Mouse (Mus musculus): ENCODE measurements around the gene Ifne.

Gene Ifne

DNA sequence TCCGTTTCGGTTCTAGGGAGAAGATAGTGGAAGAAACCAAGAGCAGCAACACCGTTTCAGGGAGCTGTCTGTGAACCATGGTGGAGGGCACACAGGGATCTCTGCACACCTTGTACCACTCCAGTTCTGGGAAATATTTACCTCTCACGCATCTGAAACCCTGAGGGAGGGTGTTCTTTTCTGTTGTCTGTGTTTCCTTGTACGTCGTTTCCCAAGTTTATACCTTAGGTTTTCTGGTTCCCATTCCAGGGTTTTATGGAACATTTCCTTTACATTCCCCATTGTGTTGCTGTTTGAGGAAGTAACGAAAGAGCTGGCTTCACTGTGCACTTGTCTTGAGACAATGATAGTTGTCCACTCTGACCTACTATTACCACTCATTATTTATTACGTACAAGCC lies at the start of gene Ifne:
Gene Ifne (minus strand): TSS at position 101 of the 400 bp plus-strand sequence.
- no peak for DNase-seq

DNA sequence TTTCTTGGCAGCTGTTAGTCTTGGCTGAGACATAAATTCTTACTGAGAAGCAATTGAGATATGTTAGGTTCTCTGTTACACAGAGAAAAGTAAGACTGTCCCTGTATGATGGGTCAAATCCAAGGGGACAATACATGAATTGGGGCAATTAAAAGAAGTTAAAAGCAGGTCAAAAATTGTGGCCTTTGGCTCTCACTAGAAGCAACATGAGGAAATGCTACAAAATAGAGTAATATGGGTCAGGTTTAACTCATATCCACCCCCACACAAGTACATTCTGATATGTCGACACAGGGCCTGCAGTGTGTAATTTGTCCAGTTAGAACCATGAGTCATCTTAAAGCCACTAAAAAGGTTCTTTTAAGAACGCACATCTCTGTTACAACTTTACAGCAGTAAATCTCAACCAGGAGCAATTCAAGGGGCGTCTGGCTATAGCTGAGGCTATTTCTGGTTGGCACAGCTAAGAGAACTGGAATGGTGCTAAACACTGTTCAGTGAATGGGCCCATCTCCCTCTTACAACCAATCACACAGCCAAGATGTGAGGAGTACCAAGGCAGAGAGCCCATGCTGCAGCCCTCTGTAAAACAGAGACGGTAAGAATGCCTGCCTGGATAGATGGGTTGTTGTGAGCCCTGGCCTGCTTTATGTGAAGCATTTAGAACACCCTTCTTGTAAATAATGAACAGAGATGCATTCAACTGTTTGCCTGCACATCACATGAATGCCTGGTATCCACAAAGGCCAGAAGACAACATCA lies 48.5 kb upstream of the Ifne start:
- DNase-seq, result no peak

DNA sequence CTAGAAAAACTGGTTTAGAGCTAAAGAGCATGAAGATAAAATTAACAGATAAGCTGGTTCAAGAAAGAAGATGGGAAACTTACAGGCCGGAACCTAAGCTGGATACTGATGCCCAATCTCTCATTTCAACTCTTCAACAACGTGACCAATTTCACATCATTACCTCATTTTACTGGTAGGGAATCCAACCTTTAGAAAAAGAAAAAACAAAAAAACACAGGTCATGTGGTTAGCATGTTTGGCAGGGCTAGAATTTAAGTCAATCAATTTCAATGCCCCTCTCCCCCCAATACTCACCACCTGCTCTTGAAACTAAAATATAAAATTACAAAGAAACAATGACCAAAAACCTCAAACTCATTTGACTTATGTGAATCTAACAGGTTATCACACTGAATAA lies 47.8 kb upstream of the Ifne start:
- DNase-seq, result no peak

DNA sequence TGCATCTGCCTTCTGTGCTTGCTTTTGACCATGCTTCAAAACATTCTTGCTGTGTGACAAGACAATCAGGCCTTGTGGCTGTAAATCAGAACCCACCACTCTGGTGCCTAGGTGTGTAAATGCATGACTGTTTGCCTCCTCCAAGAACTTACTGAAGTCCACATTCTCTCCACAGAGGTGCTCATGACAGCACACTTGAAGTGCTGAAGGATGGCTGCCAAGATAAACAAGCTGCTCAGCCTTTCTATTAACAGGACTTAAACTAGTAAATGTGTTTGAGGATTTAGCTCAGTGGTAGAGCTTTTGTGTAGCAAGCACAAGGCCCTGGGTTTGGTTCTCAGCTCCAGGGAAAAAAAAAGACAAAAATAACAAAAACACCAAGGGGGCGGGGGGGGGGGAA lies 46.6 kb upstream of the Ifne start:
- DNase-seq, result peak; percentile 8

DNA sequence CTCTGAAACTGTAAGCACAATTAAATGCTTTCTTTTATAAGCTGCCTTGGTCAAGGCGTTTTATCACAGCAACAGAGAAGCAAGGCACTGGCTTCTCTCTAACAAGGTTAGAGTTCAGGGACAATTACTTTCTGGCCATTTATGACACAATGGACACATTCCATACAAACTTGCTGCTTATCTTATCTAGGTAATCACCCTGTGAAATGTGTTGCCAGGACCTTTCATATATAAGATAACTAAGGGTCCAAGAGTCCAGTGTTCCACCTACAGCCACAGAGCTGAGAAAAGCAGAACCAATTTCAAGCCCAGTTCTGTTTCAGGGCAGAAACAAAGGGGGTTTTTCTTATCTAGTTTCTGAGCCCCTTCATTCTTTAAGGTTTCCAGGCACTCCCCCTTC lies 46.1 kb upstream of the Ifne start:
- no peak for DNase-seq

DNA sequence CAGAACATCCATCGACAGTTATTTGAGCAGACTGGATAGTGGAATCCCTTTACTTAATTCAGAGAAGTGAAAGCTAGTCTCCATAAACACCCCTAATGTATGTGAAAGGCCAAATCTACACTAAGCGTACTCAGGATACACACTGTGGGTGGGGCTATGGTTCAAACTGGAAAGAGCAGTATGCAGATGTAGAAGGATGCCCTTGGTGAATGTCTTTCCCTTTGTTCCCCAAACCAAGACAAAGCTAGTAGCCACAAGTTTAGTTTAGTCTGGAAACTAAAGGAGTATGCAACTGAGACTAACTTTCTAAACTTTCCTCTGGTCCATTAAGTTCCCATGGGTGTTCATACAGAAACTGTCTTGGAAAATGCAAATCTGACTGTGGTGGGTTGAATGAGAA lies 45.5 kb upstream of the Ifne start:
- no peak for DNase-seq

DNA sequence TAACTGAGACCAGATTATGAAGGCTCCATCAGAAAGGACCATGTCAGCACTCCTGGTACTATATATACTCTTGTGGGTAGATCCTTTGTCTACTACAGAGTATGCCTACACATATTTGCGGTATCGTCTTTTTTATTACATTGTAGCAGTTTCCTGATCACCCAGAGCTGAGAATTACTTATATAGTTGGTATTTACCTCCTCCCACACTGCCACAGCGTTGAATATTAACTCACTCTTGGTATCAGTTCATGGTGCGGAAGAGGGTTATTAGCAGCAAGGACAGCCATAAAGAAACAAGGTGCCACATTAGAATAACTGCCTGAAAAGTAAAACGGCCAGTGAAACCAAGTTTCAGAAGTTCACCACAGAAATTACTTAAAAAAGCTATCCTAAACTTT lies 41.3 kb upstream of the Ifne start:
- DNase-seq, result no peak

DNA sequence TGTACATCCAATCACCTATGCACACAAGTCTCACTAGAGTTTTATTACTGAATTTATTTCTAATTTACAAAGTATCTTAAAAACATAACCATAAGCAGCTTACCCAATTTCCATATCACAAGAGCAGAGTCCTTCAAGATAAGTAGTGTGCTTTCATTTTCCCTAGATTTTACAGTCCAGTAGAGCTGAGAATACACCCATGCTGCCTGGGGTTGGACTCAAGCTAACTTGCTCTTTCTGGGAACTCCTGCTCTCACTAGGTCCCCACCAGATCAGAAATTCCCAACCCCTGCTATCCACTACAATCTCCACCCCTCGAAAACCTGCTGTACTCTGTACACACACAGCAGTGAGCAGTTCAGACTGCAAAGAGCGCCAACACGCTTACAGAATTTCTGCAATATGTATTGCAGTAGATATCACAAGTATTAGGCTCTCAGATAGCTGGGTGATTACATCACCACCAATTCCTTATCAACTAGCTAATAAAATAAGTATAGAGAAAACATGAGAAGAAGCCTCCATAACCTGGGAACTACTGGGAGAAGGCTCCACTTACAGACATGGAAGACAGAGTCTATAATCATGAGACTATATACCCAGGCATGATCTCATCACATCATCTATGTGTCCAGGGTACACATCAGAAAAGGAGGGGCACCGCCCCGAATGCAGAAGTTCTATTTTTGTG lies 37.9 kb upstream of the Ifne start:
- no peak for DNase-seq

DNA sequence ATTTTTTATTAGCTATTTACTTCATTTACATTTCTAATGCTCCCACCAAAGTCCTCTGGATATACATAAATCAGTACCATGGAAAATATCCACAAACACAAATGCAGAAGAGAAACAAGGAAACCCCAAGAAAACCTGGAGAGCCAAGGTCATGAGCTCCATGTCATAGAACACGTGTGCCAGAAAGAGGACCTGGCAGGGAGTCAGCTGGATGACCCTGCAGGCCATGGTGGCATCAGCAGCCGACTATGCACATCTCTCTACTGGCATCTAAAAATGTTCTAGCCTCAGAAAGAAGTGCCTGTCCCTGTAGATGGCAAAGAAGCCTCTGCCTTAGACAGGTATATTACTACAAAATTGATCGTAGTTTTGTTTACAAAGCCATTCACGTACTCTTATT lies 36.3 kb upstream of the Ifne start:
- no peak for DNase-seq

DNA sequence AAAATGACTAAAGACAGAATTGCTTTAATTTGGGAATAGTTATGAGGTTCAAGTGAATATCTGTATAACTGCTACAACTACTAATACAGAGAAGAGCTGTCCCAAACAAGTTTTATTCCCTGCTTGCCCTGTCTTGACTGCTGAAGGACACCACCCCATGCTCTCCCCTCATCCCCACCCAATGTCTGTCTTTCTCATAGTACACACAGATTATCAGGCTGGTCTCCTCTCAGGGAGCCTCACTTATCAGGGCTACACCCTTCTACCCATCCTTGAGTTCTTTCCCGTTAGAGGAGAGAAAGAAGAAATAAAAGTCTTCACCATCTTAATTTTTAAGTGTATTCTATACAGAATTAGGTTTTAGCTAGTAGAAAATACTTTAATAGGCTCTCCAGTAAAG lies 34.0 kb upstream of the Ifne start:
- no peak for DNase-seq

DNA sequence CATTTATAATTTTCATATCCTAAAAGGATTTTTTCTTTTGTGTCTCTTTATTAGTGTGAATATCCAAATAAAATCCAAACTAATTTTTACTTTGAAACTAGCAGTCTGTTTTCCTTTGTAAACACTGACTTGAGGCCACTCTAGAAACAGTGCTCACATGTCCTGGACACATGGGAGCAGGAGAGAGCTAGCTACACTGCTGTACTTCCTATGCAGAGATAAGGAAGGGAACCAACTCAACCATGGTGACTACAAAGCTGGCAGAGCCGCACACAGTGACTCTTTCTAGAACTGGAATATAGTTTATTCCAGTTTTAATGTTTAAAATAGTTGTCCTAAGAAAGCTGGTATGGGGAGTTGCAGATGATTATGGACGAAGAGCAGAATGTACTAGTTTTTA lies 32.9 kb upstream of the Ifne start:
- DNase-seq, result no peak

DNA sequence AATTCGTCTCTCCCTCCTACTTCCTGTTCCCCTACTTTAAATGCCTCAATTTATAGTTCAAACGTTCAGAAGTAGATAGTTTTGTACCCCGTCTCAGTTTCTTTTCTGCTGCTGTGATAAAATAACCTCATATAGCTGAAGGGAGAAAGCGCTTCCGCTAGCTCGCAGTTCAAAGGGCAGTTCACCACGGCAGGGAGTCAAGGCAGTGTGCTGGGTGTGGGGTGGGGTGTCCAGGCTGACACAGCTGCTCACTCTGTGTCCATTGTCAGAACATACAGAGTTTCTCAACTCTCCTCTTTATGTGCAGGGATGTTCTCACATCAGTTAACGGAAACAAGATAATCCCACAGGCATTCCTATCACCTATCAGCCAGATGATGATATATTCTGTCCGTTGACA lies 32.2 kb upstream of the Ifne start:
- no peak for DNase-seq

DNA sequence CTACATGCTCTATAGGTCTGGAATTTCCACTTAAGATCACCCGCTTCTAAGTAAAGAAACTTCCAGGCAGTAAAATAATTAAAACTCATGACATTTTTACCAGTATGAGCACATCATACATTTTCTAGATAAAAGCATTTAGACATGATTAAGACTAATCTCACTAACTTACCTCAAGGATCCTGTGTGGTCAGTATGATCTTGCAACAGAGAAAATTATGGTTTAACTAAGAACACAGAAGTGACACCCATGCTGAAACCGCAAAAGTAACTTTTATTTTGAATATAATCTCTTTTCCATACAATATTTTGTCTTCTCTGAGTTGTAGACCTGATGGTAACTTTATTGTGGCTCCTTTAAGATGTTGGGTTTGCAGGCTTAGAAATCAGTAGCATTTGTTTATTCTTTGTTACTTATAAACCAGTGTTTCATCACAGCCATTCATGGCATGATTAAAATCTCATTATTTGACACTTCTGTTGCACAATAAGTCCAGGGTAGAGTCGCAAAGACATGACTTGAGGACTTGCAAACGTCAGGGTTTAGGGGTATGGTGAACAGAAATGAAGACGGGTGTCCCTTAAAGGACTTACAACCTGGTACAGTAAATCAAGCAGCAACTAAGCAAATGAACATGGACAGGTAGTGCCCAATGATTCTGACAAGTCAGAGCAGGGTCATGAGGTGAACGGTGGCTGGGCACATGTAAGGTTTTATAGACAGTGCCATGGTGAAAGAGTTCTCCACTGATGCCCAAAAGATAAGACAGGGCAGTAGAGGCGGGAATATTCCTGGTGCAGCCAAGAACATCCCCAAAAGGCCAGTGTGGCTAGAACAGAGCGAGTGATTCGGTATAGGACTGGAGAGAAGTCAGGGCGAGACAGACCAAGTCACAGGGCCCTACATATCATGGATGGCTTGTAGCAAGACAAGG lies 29.9 kb upstream of the Ifne start:
- no peak for DNase-seq

DNA sequence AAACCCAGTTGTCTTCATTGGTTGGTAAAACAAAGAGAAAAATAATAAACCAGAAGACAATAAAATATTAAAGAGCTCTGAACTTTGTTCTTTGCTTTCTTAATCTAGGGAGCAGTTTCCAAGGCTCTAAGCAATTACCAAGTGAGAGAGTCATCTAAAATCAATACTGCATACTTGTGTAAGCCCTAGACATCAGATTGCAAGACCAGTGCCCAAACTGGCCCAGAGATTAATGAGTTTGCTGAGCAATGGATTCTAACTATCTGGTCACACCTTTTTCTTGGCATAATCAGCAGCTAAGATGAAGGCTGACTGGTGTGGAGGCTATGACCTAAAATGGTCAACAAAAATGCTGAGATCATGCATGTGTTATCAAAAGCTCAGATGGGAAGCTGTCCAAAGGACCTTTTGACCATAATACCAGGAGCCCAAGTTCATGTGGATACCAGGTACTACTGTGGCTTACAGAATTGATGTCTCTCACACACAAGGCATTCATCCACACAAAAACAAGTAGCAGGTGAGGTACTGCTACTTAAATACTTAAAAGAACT lies 13.3 kb upstream of the Ifne start:
- no peak for DNase-seq

DNA sequence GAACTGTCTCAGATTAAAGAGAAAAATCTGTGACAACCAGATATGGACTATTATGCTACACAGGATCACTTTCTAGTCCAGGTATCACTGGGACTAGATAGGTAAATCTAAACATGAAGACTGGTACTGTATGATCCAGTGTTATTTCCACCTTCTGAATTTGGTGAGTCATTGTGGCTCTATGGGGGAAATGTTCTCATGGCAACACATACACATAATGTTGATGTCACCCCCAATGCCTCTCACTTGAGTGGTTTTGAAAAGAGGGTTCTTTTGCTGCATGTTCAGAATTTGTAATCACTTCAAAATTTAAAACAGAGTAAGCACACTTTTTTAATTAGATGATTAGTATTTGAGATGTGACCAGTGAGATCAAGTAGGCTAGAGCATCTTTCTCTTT lies 8.2 kb upstream of the Ifne start:
- no peak for DNase-seq

DNA sequence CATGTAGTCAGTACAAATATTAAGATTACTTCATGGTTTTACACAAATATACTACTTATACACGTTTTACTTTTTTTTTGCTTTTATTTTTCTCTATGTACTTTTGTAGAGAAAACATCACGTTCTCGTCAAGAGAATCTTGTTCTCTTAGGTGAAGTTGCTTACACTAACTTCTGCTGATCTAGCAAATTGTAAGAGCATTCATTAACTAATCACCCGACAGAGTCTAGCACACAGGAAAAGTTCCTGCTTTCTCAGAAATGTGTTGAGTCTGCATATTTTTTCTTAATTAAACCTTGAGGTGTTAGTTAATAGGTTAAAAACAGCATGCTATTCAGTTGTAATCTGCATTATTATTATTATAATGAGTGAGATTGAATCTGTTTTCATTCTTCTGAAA lies 1.2 kb downstream of the Ifne start:
- DNase-seq, result no peak

DNA sequence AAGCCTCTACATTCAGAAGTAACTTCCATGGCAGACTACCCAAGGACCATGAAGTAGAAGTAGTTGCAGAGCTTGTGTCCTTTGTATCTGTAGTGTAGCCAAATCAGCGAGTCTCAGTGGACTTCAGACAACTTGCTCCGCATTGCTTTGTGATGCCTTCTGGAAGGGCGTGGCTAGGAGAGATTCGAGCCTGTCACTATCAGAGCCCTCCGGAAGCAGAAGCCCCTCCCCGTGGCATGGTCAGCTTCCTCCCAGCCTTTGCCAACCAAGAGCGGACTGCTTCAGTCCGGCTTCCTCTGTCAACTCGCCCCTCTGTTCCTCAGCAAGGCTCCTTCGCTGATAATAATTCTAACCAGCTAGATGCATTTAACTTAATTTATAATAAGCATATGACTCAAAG lies 1.8 kb downstream of the Ifne start:
- DNase-seq, result peak; percentile 14

DNA sequence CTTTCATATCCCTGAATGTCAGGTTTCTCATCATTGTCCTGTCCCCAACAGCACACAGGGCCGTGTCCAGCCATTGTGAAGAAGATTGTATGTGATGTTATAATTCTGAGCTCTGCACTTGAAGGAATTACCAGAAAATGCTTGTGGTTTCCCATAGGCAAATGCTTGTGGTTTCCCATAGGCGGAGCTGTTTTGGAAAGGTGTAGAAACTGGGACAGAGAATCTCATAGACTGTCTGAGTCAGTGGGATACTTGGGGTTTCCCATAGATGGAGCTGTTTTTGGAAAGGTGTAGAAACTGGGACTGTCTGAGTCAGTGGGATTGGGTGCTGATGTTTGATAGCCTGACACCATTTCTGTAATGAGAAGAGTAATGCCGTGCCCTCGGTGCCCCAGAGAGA lies 3.5 kb downstream of the Ifne start:
- no peak for DNase-seq

DNA sequence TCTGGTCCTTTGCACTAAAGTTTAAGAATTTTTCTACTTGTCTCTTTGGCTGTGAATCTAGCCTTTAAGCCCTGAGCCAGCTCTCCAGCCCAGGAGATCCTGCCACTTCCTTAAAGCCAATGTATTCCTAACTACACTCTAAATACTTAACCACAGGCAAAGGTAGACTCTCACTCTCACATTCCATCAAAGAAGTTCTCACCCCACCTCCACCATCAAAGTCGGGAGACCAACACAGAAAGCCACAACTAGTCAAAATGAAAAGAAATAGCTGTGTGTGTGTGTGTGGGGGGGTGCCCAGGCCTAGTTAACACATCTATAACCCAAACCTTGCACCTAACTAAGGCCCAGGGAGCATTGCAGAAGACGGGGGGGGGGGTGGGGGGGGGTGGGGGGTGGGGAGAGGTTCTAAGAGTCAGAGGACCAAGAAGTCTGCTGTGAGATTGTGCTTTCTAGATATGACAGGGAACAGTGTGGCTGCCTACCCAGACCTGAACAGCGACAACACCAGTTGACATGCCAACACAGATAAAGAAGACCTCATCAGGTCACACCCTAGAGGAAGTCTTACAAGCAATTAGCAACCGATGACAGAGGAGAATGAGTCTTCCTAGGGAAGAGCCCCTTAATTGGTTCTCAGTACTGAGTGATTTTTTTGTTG lies 4.4 kb downstream of the Ifne start:
- no peak for DNase-seq

DNA sequence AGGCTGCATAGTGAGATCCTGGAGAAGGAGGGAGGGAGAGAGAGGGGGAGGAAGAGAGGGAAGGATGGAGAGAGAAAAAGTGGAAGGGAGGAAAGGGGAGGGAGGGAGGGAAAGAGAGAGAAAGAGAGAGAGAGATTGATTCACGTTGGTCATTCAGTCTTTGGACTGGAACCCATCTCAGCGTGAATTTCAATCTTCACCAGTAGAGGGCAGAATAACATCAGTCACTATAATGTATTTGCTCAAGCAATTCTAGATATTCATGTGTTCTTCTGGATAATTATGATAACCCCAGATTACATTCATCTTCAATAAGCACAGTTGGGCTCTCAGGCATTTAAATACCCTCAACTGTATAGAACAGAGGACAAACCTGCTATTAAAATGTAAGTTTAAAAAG lies 7.3 kb downstream of the Ifne start:
- DNase-seq, result peak; percentile 50

DNA sequence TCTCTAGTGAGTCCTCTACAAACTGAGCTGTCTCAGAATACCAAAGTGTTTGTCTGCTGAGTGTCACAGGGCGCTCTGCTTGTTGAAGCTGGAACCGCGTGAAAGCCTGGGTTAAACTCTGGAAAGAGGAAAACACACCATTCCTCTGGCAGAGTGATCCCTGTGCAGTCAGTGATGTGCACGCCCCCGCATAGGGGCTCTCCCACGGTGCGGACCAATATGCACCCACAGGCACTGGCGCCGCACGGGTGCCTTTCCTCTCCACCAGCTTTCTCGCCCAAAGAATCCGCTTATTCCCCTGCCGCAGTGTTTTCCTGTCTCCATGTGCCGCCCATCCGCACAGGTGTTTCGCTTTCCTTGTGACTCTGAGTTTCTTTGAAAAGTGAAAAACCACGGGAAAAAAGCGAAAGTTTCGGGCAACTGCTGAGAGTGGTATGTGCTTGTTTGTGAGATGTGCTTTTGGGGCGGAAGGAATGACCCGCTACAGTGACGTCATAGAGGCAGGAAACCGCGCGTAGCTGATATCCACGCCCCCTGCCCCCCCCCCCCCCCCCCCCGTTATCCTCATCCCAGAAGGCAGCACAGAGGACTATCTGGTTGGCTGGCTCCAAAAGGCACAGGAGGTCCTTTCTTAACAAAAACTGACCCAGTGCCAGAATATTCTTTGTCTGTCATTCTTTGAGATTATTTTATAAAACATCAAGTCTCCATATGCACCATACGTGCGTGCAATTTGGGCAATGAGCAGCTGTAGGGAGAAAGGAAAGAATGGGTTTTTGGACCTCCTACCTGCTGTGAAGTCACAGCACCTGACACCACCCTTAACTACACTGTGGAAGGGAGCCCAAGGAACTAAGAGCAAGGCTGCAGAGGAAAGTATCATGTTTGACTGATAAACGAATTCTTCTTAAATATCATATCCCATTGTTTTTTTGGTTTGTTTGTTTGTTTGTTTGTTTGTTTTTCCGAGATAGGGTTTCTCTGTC lies 11.8 kb downstream of the Ifne start:
- DNase-seq, result peak; percentile 30

All from kidney, postnatal 14 days (tissue).